Mouse (Mus musculus) brain, adult 2 months (tissue): ENCODE results near the gene Lair1.
"Not testable (repeated sequence)": the region's sequence is repeated elsewhere in the genome, so short reads cannot be mapped to it uniquely, and the experiment has no call there.

ENCODE experiments used
- DNase-seq: peaks from one replicate; pipeline ENCODE4 v3.0.0; 2011; ENCODE audit warnings: low read depth, low spot score

Gene Lair1

DNA sequence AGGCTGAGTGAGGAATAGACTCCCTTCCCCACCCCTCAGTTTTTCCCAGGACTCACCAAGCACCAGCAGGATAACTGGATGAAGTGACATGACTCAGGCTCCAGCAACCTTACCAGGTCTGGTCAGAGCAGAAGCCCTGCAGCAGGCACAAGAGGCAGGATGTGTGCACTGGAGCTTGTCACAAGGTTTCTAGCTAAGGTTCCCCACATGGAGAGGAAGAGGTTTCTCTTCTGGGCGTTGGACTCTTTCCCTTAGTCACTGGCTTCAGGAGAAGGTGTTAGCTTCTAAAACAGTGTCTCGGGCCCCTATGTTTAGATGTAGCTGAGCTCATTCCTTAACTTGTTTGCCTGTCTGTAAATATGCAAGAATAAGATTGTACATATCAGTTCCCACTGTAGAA, at the start of gene Lair1:
Gene Lair1, minus strand, starts transcription at position 192 of the 400 bp plus-strand sequence.
- peak; percentile 55 for DNase-seq

DNA sequence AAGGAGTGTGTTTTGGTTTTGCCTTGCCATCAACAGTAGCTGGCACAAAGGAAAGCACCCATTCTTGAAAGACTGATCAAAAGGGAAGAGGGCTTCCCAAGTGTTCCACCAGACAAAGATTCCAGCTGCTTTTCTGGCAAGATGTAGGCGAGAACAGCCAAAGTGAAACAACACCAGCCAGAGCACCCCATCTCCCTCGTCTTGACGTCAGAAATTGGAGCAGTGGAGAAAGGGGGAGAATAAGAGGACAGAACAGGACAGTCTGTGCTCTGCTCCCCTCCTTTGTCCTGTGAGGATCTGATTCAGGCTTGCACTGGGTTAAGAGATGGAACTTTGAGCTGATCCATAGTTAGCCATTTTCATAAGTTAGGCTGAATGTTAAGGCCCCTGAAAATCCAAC, 48.8 kb upstream of the Lair1 start:
- peak; percentile 24 for DNase-seq

DNA sequence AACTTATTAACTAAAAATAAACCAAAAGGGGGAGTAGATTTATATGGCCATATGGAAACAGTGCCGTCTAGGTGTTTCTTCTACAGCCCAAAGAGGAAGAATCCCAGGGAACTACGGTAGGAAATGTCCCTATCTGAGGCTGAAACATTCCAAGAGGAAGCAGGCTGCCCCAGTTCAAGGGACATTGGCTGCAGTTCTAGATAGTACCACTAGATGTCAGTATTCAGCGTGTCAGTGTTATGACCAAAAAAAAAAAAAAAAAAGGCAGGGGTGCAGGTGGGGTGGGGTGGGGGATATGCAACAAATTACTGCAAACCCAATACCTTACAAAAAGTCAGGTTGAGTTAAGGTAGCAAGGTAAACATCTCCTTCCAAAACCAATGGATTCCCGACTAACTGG, 40.4 kb upstream of the Lair1 start:
- DNase-seq, result peak; percentile 80

DNA sequence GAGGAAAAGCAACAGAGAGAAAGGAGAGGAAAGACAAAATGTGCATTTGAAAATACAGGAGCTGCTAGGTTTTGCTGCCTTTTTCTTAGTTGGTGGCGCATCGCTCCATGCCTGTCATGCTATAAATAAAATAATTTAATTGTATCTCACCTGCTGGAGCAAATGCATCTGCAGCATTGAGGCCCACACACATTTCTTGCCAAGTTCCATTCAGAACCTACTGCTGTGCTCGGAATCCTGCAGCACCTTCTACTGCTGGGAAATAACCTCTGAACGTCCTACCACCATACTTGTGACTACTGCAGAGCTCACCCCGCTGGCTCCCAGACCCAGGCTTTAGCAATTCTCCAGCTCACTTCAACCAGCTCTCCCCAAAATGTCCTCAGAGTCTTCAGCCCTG, 38.1 kb upstream of the Lair1 start:
- peak; percentile 77 for DNase-seq

DNA sequence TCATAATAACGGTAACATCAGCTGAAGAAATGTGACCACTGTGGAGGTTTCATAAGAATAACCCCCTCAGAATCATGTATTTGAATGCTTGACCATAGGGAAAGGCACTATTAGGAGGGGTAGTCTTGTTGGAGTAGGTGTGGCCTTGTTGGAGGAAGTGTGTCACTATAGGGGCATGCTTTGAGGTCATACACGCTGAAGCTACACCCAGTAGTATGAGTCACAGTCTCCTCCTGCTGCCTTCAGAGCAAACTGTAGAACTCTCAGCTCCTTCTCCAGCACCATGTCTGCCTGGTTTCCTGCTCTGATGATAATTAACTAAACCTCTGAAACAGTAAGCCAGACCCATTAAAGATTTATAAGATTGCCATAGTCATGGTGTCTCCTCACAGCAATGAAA, 35.8 kb upstream of the Lair1 start:
- peak; percentile 29 for DNase-seq

DNA sequence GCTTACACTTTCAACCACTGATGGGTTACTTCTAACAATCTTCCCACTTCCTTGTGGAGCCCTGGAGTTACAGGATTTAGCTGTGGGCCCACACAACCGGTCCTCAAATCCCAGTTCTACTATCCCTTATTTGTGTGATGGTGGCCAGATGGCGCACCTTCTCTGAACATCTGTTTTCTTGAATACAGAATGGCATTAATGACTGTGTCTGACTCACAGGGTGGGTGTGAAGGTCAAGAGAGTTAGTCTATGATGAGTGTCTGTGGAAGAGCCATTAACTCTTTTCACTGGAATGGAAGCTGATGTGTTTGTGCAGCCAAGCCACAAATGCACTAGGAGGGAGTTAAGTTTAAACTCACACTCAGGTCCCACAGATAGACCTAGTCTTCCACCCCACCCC, 35.3 kb upstream of the Lair1 start:
- DNase-seq, result peak; percentile 32

DNA sequence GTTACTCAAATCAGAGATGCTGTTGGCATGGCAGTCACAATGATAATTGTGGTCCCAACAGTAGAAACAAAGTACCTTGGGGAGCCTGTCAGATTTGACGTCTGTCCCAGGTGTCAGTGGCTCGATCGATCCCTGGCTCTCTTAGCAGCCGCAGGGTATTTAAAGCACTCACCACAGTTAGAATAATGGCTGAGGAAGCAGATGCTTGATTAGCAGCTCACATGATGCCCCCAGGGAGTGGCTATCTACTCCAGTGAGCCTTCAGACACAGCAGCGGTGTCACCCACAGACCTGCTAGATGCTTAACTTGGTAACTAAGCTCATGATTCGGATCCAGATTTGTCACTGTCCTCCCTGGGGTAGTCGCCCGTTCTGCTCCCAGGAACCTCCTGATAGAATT, 28.2 kb upstream of the Lair1 start:
- DNase-seq, result no peak

DNA sequence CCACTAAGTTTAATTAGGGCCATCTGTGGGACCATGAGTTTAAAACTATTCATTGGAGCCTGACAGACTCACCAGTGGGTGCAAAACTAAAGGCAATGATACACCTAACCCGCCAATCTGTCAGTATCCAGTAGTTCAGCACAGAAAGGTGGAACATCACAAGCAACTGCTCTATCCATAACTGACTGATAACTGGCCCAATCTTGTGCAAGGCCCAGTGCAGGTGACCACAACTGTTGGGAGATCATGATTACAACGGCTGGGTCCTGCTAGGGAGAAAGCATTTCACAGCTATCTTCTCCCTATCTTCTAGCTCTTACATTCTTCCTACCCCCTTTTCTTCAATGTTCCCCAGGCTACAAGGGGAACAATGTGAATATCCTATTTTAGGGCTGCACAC, 25.7 kb upstream of the Lair1 start:
- no peak for DNase-seq

DNA sequence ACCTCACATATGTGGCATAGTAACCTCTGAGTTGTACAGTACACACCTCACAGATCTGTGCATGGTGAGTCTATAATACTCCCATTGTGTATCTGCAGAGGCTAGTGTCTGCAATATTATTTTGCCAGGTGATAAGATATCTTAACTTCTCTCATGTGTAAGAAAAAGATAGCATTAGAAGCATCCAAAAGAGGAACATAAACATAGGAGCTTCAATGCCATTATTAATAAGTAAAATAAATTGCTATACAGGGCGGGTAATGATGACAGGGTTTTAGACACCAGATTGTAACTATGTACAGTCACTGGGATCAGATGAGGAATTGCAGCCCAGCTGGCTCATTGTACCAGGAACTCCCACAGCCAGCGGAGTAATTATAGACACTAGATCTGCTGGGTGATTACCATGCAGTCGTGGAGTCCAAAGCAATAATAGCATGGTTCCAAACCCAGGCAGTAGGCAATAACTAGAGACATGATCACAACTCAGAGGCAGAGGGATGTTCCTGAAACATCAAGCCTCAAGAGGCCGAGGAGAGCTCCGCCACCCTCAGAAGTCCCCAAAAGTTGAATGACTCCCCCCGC, 25.0 kb upstream of the Lair1 start:
- peak; percentile 88 for DNase-seq

DNA sequence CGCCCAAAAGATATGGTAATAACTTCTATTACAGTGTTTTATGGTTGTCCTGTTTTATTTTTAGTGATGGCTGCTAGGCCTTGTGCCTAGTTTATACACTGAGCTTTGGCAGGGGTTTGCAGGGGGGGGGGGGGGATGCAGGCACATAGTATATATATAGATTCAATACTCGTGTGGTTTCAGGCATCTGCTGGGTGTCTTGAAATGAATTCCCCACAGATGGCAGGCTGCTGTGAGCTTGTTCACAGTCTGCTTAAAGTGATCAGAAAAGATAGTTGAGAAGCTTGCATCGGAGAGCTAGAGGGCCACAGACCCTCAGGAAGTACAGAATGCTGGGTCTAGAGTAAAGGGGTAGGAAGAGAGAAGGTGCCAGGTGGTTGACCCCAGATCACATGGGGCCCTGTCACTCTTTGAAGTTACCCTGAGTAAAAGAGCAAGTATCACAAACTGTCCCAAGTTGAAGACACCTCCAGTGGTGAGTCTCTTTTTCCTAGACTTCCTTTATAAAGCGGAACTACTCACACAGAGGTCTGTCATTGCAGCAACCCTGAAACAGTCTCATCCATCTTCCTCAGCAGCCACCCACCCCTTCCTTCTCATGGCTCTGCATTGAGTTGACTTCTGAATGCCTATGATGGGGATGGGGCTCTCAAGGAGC, 24.4 kb upstream of the Lair1 start:
- peak; percentile 82 for DNase-seq

DNA sequence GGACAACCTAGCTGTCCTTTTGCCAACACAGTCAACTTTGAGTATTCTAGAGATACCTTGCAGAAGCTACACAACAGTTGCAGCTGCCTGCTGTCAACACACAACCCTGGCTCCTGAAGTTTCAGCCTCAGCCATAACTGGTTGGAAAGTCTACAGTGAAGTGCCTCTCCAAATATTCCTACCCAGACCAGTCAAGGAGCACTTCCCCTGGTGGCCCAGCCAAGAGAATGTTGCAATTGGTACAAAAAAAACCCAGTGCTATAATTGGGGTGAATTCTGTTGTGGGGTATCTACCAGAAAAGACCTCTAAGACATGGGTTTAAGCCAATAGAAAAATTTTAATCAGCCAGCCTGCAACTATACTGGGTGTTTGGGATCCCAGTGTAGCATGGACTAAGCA, 22.6 kb upstream of the Lair1 start:
- DNase-seq, result no peak

DNA sequence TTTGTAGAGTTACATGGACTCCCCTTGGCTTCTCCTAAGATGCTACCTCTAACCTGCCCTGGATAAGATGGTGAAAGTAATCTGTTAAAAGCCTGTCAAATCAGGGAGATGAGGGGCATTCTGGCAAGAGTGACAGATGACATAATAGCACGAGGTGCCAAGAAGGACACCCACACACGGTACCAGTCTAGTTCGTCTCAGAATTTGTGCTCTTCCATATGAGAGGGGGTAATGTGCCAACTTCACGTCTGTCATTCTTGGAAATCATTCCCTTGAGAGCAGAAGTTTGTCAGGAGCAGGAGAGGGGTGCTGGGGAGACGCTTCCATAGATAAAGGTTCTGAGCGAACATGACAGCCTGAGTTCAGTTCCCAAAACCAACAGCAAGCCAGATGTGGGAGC, 21.2 kb upstream of the Lair1 start:
- peak; percentile 67 for DNase-seq

DNA sequence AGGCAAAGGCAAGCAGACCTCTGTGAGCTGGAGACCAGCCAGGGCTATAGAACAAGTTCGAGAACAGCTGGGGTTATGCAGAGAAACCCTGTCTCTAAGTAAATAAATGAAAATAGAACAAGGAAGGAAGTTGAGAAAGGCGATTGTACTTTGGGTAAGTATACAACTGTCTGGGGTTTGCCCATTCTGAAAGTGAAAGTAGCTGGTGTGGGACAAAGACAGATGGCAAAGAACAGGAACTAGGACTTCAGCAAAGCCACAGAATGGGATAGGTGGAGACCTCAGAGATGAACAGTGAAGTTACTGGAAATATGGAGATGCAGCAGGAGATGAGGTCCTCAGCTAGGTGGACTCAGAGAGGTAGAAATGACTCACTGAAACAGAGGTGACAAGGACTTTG, 19.8 kb upstream of the Lair1 start:
- peak; percentile 45 for DNase-seq

DNA sequence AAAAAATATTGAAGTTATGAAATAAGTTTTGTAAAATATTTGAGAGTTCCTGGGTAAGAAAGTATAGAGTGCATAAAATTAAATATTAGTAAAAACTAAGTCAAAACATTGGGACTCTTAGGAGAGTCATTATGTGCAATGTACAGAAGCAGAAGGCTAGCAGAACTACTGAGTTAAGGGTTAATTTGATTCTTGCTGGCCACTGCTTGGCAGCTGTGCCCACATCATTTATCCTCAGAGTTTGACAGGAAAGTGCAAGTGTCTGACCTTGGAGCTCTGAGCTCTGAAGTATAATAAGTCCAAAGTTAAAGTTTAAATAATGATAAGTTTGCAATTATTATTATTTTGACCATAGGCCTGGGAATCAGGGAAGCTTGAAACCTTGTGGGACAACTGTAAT, 18.7 kb upstream of the Lair1 start:
- no peak for DNase-seq

DNA sequence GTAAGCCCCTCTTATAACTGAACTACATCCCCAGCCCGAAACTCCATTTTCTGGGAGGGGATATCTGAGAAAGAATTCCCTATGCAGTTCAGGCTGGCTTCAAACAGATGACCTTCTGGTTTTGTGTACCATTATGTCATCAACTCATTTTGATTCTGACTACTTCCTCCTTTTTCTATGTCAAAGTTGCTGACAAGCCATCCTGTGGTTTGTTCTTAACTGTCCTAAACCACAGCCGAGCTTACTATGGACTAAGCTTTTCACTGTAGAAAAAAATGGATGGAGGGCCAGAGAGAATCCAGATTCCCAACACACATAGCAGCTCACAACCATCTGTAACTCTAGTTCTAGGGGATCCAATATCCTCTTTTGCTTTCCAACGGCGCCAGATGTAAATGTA, 17.5 kb upstream of the Lair1 start:
- DNase-seq, result no peak

DNA sequence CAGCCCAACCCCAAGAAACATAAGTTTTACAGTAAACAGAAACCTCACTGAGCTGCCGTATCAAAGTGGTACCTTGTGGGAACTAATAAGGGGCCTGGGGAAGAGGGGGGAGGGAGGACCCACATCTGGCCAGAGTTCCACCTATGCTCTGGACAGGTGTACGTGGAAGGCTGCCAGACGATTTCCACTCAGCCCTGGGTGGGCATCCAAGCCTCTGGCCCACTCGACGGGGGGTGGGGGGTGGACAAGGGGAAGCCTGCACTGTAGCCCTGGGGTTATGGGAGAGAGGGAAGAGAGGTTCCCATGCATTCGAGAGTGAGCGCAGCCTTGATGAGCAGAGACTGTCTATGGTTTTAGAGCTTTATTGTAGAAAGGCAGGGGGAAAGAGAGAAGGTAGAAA, 16.5 kb upstream of the Lair1 start:
- DNase-seq, result no peak

DNA sequence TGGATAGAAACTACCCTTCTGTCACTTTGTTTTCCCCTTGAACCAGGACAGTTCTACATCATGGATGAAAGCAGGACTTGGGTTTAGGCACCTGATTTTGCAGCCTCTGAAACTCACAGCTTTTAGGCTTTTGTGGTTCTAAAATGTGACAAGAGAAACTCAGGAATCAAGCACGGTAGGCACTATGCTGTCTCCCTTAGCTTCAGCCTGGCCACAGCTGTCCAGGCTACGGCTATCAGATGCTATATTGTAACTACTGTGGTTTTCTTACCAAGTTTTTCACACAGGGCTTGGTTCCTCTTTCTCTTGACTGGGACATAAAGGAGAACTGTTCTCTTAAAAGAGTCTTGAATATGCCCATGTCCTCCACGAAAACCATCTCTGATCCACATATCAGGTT, 10.1 kb upstream of the Lair1 start:
- no peak for DNase-seq

DNA sequence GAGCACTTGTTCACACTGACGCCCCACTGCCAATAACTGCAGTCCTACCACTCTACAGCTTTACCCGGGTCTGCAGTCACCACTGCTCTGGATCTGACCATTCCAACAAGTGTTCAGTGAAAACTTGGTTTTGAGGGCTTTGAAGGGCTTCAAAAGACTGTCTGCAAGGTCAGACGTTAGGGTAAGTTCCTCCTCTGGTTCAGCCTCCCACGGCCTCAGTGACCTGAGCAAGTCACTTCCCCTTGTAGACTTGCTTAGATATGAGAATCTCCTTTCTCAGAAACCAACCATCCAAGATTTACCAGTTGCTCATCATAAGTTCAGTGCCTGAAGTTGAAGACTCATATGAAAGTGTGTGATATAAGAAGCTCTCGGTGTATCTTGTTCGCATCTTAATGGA, 8.1 kb upstream of the Lair1 start:
- no peak for DNase-seq

DNA sequence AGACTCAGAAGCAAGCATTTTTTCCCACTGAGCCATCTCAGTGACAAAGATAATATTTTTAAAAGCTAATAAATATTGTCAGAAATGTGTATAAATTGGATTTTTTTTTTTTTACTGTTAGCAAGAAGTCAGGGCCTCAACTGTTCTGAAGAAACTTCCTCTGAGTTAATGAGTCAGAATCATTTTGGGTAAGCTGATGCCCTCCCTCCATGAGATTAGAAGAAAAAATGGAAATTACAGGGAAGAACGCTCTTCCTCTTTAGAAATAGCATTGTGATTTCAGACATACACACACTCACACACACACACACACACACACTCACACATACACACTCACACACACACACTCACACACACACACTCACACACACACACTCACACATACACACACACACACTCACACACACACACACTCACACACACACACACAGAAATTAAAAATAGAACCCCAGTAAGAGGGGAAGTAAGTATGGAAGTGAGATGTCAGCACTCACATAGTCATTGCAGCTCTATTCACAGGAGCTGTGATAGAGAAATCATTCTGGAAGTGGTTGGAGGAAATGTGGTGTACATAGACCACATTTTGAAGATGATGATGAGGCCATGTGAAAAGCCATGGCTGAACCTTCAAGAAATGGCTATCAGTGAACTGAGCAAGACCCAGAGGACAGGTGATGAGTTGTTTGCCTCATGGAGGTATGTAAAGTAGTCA, 866 bp upstream of the Lair1 start:
- DNase-seq, result no peak

DNA sequence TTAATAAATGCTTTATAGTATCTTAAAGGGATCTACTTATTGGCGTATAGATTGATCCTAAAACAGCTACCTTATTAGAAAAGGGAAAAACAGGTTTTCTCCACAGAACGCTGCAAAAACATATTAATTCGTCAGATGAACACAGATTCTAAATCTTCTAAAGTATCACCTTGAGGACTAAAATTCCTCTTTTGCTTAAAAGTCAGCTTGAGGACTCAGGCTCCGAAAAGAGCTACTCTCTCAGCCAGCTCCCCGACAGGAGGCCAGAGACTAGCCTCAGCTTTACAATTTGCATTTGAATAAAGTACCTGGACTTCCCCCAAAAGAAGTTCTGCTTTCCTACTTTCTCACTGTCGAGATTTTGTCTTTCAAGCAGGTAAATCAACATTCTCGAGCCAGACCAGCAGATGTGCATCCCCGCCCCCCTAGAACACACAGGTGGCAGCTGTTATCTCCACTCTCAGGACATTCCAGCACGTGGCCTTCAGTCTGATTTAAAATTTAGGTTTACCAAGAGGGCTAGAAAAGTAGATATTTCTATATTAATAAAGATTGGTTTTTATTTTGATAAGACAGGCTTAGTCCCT, 2.3 kb downstream of the Lair1 start:
- not testable (repeated sequence) for DNase-seq

DNA sequence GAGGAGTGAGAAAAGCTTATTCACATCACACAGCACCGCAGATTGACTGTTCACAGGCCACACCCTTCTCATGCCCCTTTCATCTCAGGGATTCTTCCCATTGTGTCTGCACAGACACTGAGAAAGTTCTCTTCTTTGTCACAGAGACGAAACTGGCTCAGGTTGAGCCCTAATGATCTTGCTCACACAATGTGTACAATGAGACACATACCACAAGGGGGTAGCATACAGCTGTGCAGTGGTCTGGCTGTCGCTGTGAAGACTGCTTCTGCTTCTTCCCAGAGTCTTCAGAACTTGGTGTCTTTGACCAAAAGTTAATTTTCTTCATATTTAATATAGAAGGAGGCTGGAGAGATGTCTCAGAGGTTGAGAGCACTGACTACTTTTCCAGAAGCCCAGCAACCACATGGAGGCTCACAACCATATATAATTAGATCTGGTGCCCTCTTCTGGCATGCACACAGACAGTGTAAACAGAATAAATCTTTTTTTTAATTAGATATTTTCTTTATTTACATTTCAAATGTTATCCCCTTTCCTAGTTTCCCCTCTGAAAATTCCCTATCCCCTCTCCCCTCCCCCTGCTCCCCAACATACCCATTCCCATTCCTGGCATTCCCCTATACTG, 36.1 kb downstream of the Lair1 start:
- DNase-seq, result peak; percentile 51

DNA sequence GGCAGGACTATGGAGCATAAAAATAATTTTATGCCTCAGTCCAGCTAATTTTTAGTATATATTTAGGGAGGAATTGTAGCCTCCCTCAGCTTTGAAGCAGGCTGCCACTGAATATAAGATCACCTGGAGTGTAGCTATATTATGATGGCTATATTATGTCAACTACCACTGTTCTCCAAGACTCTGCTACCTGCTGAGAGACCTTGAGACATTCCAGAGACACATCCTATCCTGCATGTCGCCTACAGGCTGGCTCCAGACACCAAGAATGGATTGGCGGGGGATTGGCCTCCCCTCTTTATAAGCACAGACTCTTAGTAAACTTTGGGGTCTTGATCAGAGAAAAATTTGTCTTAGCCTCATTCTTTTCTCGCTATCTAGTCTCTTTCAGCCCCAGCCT, 58.4 kb downstream of the Lair1 start:
- not testable (repeated sequence) for DNase-seq
